17 mouse cellular contexts compared by ENCODE assay signal in genomic region chr6:13974710-13975506, GRCm38 (mm10).
DNase-seq lines count a peak whose midpoint lies in the region; ATAC-seq and TF ChIP-seq lines count a peak whose summit lies in the region.
"Had no signal": no experiment of that assay in that cellular context is flagged by ENCODE, and none has a peak within 500 bp of the region (broad histone marks: within the 10 kb centered on the region; RNA-seq: fewer than 3 reads in every experiment).

No protein-coding gene starts in this region.

- no peak overlapping the region for H3K9ac ChIP-seq in limb, embryonic 14.5 days (ENCODE audit: low read depth, low read length, severe bottlenecking)
- H3K9ac ChIP-seq: hindbrain, embryonic 14.5 days had no signal

- no peak overlapping the region for H3K27ac ChIP-seq in limb, embryonic 14.5 days (replicated peaks; ENCODE audit: low read depth, low read length)
- no peak overlapping the region for H3K27ac ChIP-seq in limb, embryonic 10.5 days
- H3K27ac ChIP-seq: hindbrain, embryonic 14.5 days; macrophage had no signal

- H3K9me3 ChIP-seq in limb, embryonic 14.5 days (ENCODE audit: control insufficient read depth, low read length), result peaks cover 7% of the 10 kb centered on the region; the same call in 1 of the 2 replicates
- H3K9me3 ChIP-seq in limb, embryonic 10.5 days (replicated peaks), result no peaks in the 10 kb centered on the region; the same call in 1 of the 2 replicates

- no peak for DNase-seq in frontal cortex, postnatal 36 days (ENCODE audit: low spot score in 2 of 2)
- peak; percentile 6 for DNase-seq in limb, embryonic 14.5 days (ENCODE audit: low spot score)
- DNase-seq in limb, embryonic 10.5 days (ENCODE audit: low spot score), result no peak
- DNase-seq in cerebellum, adult 9-11 months, result peak; percentile 26
- peak; percentile 50 to 52 for DNase-seq in cerebellum, postnatal 25 days
- DNase-seq in ovary, postnatal 36 days (ENCODE audit: low spot score), result no peak
- no peak for DNase-seq in adrenal gland, postnatal 10 days
- DNase-seq: adrenal gland, adult 2 months; heart, postnatal 10 days; kidney, adult 11 months; kidney, postnatal 14 days; lung, adult 2 months; thymus, postnatal 4 days had no signal

- H3K36me3 ChIP-seq in limb, embryonic 14.5 days (ENCODE audit: control insufficient read depth, insufficient read depth, low read length), result no peaks in the 10 kb centered on the region
- no peaks in the 10 kb centered on the region for H3K36me3 ChIP-seq in limb, embryonic 10.5 days

- H3K4me1 ChIP-seq in limb, embryonic 14.5 days (ENCODE audit: control insufficient read depth, insufficient read depth, low read length), result no peaks in the 10 kb centered on the region
- no peaks in the 10 kb centered on the region for H3K4me1 ChIP-seq in limb, embryonic 10.5 days

- no peak overlapping the region for H3K4me3 ChIP-seq in limb, embryonic 14.5 days (replicated peaks; ENCODE audit: low read length)
- H3K4me3 ChIP-seq in limb, embryonic 10.5 days, result no peak overlapping the region

- ATAC-seq in frontal cortex, adult (ENCODE audit: low TSS enrichment), result peak; percentile 85
- ATAC-seq in limb, embryonic 14.5 days (ENCODE audit: low FRiP score, low read depth), result no peak
- ATAC-seq: CD4-positive, CD25-positive, alpha-beta regulatory T cell, adult 4 months had no signal

- H3K27me3 ChIP-seq in limb, embryonic 14.5 days (ENCODE audit: control insufficient read depth, insufficient read depth, low read length), result no peaks in the 10 kb centered on the region
- no peaks in the 10 kb centered on the region for H3K27me3 ChIP-seq in limb, embryonic 10.5 days (ENCODE audit: low read depth, poor library complexity, severe bottlenecking)

- no peak overlapping the region for H3K4me2 ChIP-seq in limb, embryonic 14.5 days (replicated peaks; ENCODE audit: low read depth, low read length, severe bottlenecking)
- H3K4me2 ChIP-seq: hindbrain, embryonic 14.5 days had no signal

- TF ChIP-seq POLR2A in limb, embryonic 14.5 days (IDR thresholded peaks at IDR 0.05; ENCODE audit: borderline replicate concordance, extremely low read depth, insufficient read depth, insufficient read length), result no peak

- WGBS in limb, embryonic 14.5 days, result 71% methylated on average over 14 of the region's 14 CpGs
- WGBS in limb, embryonic 10.5 days, result 86% methylated on average over 14 of the region's 14 CpGs

Comparison
In these comparisons a context has a peak if more than half of its experiments do, and no peak if none do; other contexts are left out.
1. DNase-seq: peak in limb, embryonic 14.5 days (single experiment), cerebellum, adult 9-11 months (single experiment) and cerebellum, postnatal 25 days (2 of 2); none in frontal cortex, postnatal 36 days (0 of 2), limb, embryonic 10.5 days (single experiment), ovary, postnatal 36 days (single experiment) and adrenal gland, postnatal 10 days (single experiment).